Mouse (Mus musculus): ENCODE measurements at regions not wholly inside any gene's neighbourhood (a gene's known extent, or its start where the extent isn't known, plus 50 kb on each side); places are given as distances from the start of the nearest gene placed in this dataset.
A peak's percentile ranks its signal among the peaks of the same experiment; 100 is the strongest.

- H3K36me3 ChIP-seq (ENCODE audit: control insufficient read depth, insufficient read depth, low read length), result no peaks in the 10 kb centered on the region
- no peak overlapping the region for H3K27ac ChIP-seq (ENCODE audit: control insufficient read depth, insufficient read depth, low read length)
- 81% methylated on average over 7 of the region's 7 CpGs for WGBS
- no peaks in the 10 kb centered on the region for H3K4me1 ChIP-seq (replicated peaks; ENCODE audit: control insufficient read depth, insufficient read depth, low read length)
- no peaks in the 10 kb centered on the region for H3K27me3 ChIP-seq (ENCODE audit: control insufficient read depth, insufficient read depth, low read length)
- DNase-seq, result no peak
- TF ChIP-seq CTCF (IDR thresholded peaks at IDR 0.05; ENCODE audit: borderline replicate concordance, control insufficient read depth, extremely low read depth, insufficient read depth, low read length, poor library complexity) (no peak), POLR2A (IDR thresholded peaks at IDR 0.05; ENCODE audit: control insufficient read depth, extremely low read depth, insufficient read depth, low read length, poor library complexity) (no peak)
- no peak overlapping the region for H3K4me3 ChIP-seq (ENCODE audit: control insufficient read depth, insufficient read depth, low read length)
These were observed 161.3 kb upstream of the 9630041A04Rik start for GRCm38 (mm10) chr9:101700368-101700767.

- Histone ChIP-seq H3K36me3 (ENCODE audit: control insufficient read depth, insufficient read depth, low read length) (no peaks in the 10 kb centered on the region), H3K27ac (ENCODE audit: control insufficient read depth, insufficient read depth, low read length) (no peak overlapping the region), H3K4me3 (ENCODE audit: control insufficient read depth, insufficient read depth, low read length) (no peak overlapping the region), H3K27me3 (ENCODE audit: control insufficient read depth, insufficient read depth, low read length) (no peaks in the 10 kb centered on the region), H3K4me1 (replicated peaks; ENCODE audit: control insufficient read depth, insufficient read depth, low read length) (no peaks in the 10 kb centered on the region)
- no peak for TF ChIP-seq POLR2A (IDR thresholded peaks at IDR 0.05; ENCODE audit: control insufficient read depth, extremely low read depth, insufficient read depth, low read length, poor library complexity)
- no peak for TF ChIP-seq CTCF (IDR thresholded peaks at IDR 0.05; ENCODE audit: borderline replicate concordance, control insufficient read depth, extremely low read depth, insufficient read depth, low read length, poor library complexity)
- no peak for DNase-seq
- WGBS, result 92% methylated on average over 5 of the region's 5 CpGs
These were observed 167.6 kb upstream of the 9630041A04Rik start for GRCm38 (mm10) chr9:101694054-101694453.

GRCm38 (mm10) chr9:101691336-101691735 is 170.3 kb upstream of the 9630041A04Rik start:
- WGBS, result 88% methylated on average over 6 of the region's 6 CpGs
- TF ChIP-seq POLR2A (IDR thresholded peaks at IDR 0.05; ENCODE audit: control insufficient read depth, extremely low read depth, insufficient read depth, low read length, poor library complexity) (no peak), CTCF (IDR thresholded peaks at IDR 0.05; ENCODE audit: borderline replicate concordance, control insufficient read depth, extremely low read depth, insufficient read depth, low read length, poor library complexity) (no peak)

DNA sequence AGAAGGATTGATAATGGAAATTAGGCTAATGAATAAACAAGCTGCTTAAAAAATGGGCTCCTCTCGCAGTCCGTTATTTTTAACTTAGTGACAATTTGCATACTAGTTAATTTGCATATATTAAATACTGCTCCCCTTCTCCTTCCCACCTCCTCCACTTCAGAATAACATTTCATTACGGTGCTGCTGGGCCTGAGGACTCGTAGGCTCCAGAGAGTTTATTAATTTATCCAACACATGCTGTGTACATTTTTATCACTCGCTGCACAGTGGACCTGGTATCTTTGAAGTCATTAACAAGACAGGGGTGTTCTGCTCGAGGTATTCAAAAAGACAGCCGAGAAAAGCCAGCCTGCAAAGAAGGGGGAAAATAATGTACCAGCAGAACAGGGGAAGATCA is 170.7 kb upstream of the 9630041A04Rik start:
- Histone ChIP-seq H3K4me1 (replicated peaks; ENCODE audit: control insufficient read depth, insufficient read depth, low read length) (no peaks in the 10 kb centered on the region), H3K4me3 (ENCODE audit: control insufficient read depth, insufficient read depth, low read length) (no peak overlapping the region), H3K27ac (ENCODE audit: control insufficient read depth, insufficient read depth, low read length) (no peak overlapping the region), H3K27me3 (ENCODE audit: control insufficient read depth, insufficient read depth, low read length) (no peaks in the 10 kb centered on the region), H3K36me3 (ENCODE audit: control insufficient read depth, insufficient read depth, low read length) (no peaks in the 10 kb centered on the region)
- 75% methylated on average over 7 of the region's 7 CpGs for WGBS
- TF ChIP-seq POLR2A (IDR thresholded peaks at IDR 0.05; ENCODE audit: control insufficient read depth, extremely low read depth, insufficient read depth, low read length, poor library complexity), result no peak
- TF ChIP-seq CTCF (IDR thresholded peaks at IDR 0.05; ENCODE audit: borderline replicate concordance, control insufficient read depth, extremely low read depth, insufficient read depth, low read length, poor library complexity), result no peak
- DNase-seq, result no peak

More at GRCm38 (mm10) chr9:101691336-101691735, 170.3 kb upstream of the 9630041A04Rik start:
- Histone ChIP-seq H3K27ac (ENCODE audit: control insufficient read depth, insufficient read depth, low read length) (no peak overlapping the region), H3K27me3 (ENCODE audit: control insufficient read depth, insufficient read depth, low read length) (no peaks in the 10 kb centered on the region), H3K4me3 (ENCODE audit: control insufficient read depth, insufficient read depth, low read length) (no peak overlapping the region), H3K36me3 (ENCODE audit: control insufficient read depth, insufficient read depth, low read length) (no peaks in the 10 kb centered on the region), H3K4me1 (replicated peaks; ENCODE audit: control insufficient read depth, insufficient read depth, low read length) (no peaks in the 10 kb centered on the region)
- no peak for DNase-seq

DNA sequence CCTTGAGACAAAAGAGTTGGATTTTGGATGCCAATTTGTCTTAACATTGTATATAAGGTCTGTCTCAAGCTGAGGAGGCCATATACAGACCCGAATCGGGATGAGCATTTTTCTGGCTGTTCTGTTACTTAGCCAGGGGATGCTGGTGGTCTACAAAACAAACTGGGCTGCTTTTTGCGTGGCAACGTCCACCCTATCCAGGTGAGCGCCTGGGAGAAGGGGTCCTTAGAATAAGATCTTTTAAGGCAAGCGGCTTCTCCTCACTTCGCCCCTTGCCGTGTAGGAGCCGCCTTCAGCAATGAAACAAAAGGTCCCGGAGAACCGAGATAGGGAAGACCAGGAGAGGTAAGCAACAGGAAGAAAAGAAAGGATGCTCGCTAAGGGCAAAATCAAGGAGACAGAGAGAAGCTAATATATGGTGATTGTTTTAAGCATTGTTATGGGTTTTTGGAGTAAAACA is 171.2 kb upstream of the 9630041A04Rik start:
- no peak overlapping the region for H3K27ac ChIP-seq (ENCODE audit: control insufficient read depth, insufficient read depth, low read length)
- TF ChIP-seq CTCF (IDR thresholded peaks at IDR 0.05; ENCODE audit: borderline replicate concordance, control insufficient read depth, extremely low read depth, insufficient read depth, low read length, poor library complexity) (no peak), POLR2A (IDR thresholded peaks at IDR 0.05; ENCODE audit: control insufficient read depth, extremely low read depth, insufficient read depth, low read length, poor library complexity) (no peak)
- H3K4me1 ChIP-seq (replicated peaks; ENCODE audit: control insufficient read depth, insufficient read depth, low read length), result no peaks in the 10 kb centered on the region
- no peak for DNase-seq
- no peaks in the 10 kb centered on the region for H3K27me3 ChIP-seq (ENCODE audit: control insufficient read depth, insufficient read depth, low read length)
- no peaks in the 10 kb centered on the region for H3K36me3 ChIP-seq (ENCODE audit: control insufficient read depth, insufficient read depth, low read length)
- no peak overlapping the region for H3K4me3 ChIP-seq (ENCODE audit: control insufficient read depth, insufficient read depth, low read length)
- WGBS, result 31% methylated on average over 12 of the region's 12 CpGs

DNA sequence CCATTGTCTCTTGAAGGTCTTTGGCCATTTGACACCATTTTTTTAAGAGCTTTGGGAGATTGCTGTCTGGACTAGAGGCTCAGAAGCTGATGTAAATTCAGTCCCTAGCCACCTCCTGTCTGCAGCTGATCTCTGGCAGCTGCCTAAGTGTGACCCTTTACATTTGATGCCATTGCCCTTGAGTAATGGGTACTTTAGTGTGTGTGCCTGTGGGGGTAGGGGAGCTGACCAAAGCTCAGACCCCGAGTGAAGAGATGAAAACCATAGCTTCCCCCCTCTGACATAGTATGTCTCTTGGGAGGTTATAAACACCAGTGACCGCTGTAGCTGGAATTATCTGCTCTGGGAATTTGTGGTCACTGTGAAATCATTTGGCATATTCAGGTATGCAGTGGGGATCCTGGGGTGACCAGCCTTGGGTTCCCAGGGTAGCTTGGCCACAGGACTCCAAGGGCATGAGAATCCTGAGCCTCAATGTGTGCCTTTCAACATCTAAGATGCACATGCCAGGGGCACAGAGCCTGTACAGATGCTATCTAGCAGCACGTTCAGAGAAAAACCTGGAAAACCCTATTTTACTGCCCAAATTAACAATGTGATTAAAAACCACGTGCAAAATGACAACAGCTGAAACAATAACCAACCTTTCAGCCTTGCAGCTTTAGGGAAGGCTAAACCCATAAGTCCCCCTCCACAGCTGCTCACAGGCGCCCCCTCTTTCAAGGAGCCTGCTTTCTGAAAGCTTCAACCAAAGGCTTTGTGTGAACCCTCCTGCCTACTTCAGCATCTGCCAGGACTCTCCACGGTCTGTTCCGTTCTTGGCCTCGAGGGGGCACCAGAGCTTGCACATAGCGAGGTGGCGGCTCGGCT is 171.9 kb upstream of the 9630041A04Rik start:
- Histone ChIP-seq H3K4me3 (ENCODE audit: control insufficient read depth, insufficient read depth, low read length) (no peak overlapping the region), H3K4me1 (replicated peaks; ENCODE audit: control insufficient read depth, insufficient read depth, low read length) (no peaks in the 10 kb centered on the region), H3K36me3 (ENCODE audit: control insufficient read depth, insufficient read depth, low read length) (no peaks in the 10 kb centered on the region), H3K27ac (ENCODE audit: control insufficient read depth, insufficient read depth, low read length) (no peak overlapping the region), H3K27me3 (ENCODE audit: control insufficient read depth, insufficient read depth, low read length) (no peaks in the 10 kb centered on the region)
- 19% methylated on average over 11 of the region's 11 CpGs for WGBS
- DNase-seq, result peak; percentile 16
- TF ChIP-seq CTCF (IDR thresholded peaks at IDR 0.05; ENCODE audit: borderline replicate concordance, control insufficient read depth, extremely low read depth, insufficient read depth, low read length, poor library complexity) (no peak), POLR2A (IDR thresholded peaks at IDR 0.05; ENCODE audit: control insufficient read depth, extremely low read depth, insufficient read depth, low read length, poor library complexity) (no peak)

All from thymus, adult 2 months (tissue).